Mouse (Mus musculus) stomach, embryonic 16.5 days (tissue): ENCODE measurements around the gene Cdkal1. TPM values are rescaled to one million over a fixed set of nuclear protein-coding genes. Genes with fewer than 3 reads are reported as not detected.

Experiments
- ATAC-seq: fragments of 200-750 bp; cut with Nextera tagmentation; 2 replicates; pipeline ENCODE4 v1.8.0; 2017; ENCODE audit warnings: moderate number of reproducible peaks, moderate TSS enrichment; ENCODE audit not compliant: insufficient read depth, low FRiP score
- H3K27ac ChIP-seq: fragments of 300-500 bp; sonication (generic); 2 replicates; pipeline ENCODE4 v1.5.1; 2014; ENCODE audit warnings: low read length
- H3K27me3 ChIP-seq: fragments of 300-500 bp; sonication (generic); 2 replicates; pipeline ENCODE4 v1.6.1; 2014; ENCODE audit warnings: low read length, control low read depth, mixed read lengths; ENCODE audit not compliant: control insufficient read depth, insufficient read depth
- H3K36me3 ChIP-seq: fragments of 300-500 bp; sonication (generic); 2 replicates; pipeline ENCODE4 v1.6.1; 2014; ENCODE audit warnings: low read length; ENCODE audit not compliant: control insufficient read depth, insufficient read depth
- H3K4me1 ChIP-seq: fragments of 300-500 bp; sonication (generic); 2 replicates; pipeline ENCODE4 v1.6.1; 2014; ENCODE audit warnings: low read length, control low read depth, mixed read lengths; ENCODE audit not compliant: control insufficient read depth, insufficient read depth
- H3K4me2 ChIP-seq: fragments of 300-500 bp; sonication (generic); 2 replicates; pipeline ENCODE4 v1.6.1; 2014; ENCODE audit warnings: low read depth, low read length, mixed read lengths
- H3K4me3 ChIP-seq: fragments of 300-500 bp; sonication (generic); replicated peaks from 2 replicates; pipeline ENCODE4 v1.5.1; 2014; ENCODE audit warnings: mild to moderate bottlenecking, low read length
- H3K9ac ChIP-seq: fragments of 300-500 bp; sonication (generic); 2 replicates; pipeline ENCODE4 v1.6.1; 2014; ENCODE audit warnings: low read length
- H3K9me3 ChIP-seq: fragments of 300-500 bp; sonication (generic); replicated peaks from 2 replicates; pipeline ENCODE4 v1.6.1; 2016; ENCODE audit warnings: low read length, control low read depth; ENCODE audit not compliant: control insufficient read depth
- WGBS: fragments of 180-500 bp; shearing (Covaris S2); extraction: QIAGEN DNeasy Blood & Tissue Kit; methylation state at CpG from one replicate; pipeline ENCODE4 v1.1.7; 2014; 5-methylcytosine and 5-hydroxymethylcytosine counted together
- polyA plus RNA-seq: library from polyadenylated mRNA; unstranded; fragments of >200 nt; fragmentation: Nextera tagmentation; extraction: Ambion mirVana; gene quantifications from 2 replicates; pipeline ENCODE4 v1.2.1, GENCODE M21; 2015

The Cdkal1 gene
- polyA plus RNA-seq, 1 experiment from 2014 or later = 29.8 TPM

GRCm38 (mm10) chr13:29615081-29615480, 240.4 kb downstream of the Cdkal1 start:
- Histone ChIP-seq H3K4me1 (peaks cover 4% of the 10 kb centered on the region; the same call in 1 of the 2 replicates), H3K4me2 (no peak overlapping the region), H3K9me3 (no peaks in the 10 kb centered on the region), H3K27ac (no peak overlapping the region), H3K4me3 (no peak overlapping the region), H3K27me3 (no peaks in the 10 kb centered on the region), H3K36me3 (no peaks in the 10 kb centered on the region), H3K9ac (no peak overlapping the region)
- ATAC-seq = no peak
- 83% methylated on average over 7 of the region's 7 CpGs for WGBS

- Histone ChIP-seq H3K4me1 (peaks cover 4% of the 10 kb centered on the region; the same call in 1 of the 2 replicates), H3K4me3 (no peak overlapping the region), H3K4me2 (no peak overlapping the region), H3K27ac (no peak overlapping the region), H3K9ac (no peak overlapping the region), H3K36me3 (no peaks in the 10 kb centered on the region), H3K9me3 (no peaks in the 10 kb centered on the region), H3K27me3 (no peaks in the 10 kb centered on the region)
- 39% methylated on average over 13 of the region's 13 CpGs for WGBS
- ATAC-seq = no peak
Observed at GRCm38 (mm10) chr13:29610051-29610931, 245.2 kb downstream of the Cdkal1 start.

GRCm38 (mm10) chr13:29609441-29609840, 246.0 kb downstream of the Cdkal1 start:
- no peak overlapping the region for H3K9ac ChIP-seq
- H3K27me3 ChIP-seq = no peaks in the 10 kb centered on the region
- H3K27ac ChIP-seq = no peak overlapping the region
- 64% methylated on average over 5 of the region's 5 CpGs for WGBS
- peaks cover 4% of the 10 kb centered on the region; the same call in 1 of the 2 replicates for H3K4me1 ChIP-seq
- no peak overlapping the region for H3K4me3 ChIP-seq
- no peak for ATAC-seq
- no peaks in the 10 kb centered on the region for H3K9me3 ChIP-seq
- no peak overlapping the region for H3K4me2 ChIP-seq
- no peaks in the 10 kb centered on the region for H3K36me3 ChIP-seq

- Histone ChIP-seq H3K36me3 (no peaks in the 10 kb centered on the region), H3K9ac (no peak overlapping the region), H3K4me3 (no peak overlapping the region), H3K9me3 (no peaks in the 10 kb centered on the region; the same call in 1 of the 2 replicates), H3K4me2 (no peak overlapping the region), H3K27me3 (no peaks in the 10 kb centered on the region), H3K27ac (no peak overlapping the region), H3K4me1 (no peaks in the 10 kb centered on the region)
- ATAC-seq = no peak
- WGBS = 32% methylated on average over 6 of the region's 7 CpGs
Observed at GRCm38 (mm10) chr13:29604241-29604640, 251.2 kb downstream of the Cdkal1 start.

- ATAC-seq = no peak
- Histone ChIP-seq H3K4me3 (no peak overlapping the region), H3K27ac (no peak overlapping the region), H3K9me3 (no peaks in the 10 kb centered on the region; the same call in 1 of the 2 replicates), H3K4me2 (no peak overlapping the region), H3K27me3 (no peaks in the 10 kb centered on the region), H3K9ac (no peak overlapping the region), H3K4me1 (no peaks in the 10 kb centered on the region), H3K36me3 (no peaks in the 10 kb centered on the region)
- WGBS = 77% methylated on average over 6 of the region's 6 CpGs
Observed at GRCm38 (mm10) chr13:29603597-29603996, 251.9 kb downstream of the Cdkal1 start.

- no peak overlapping the region for H3K4me3 ChIP-seq
- no peaks in the 10 kb centered on the region for H3K36me3 ChIP-seq
- ATAC-seq = no peak
- 78% methylated on average over 2 of the region's 2 CpGs for whole genome bisulfite sequencing
- no peak overlapping the region for H3K4me2 ChIP-seq
- H3K9me3 ChIP-seq = no peaks in the 10 kb centered on the region; the same call in 1 of the 2 replicates
- no peaks in the 10 kb centered on the region for H3K4me1 ChIP-seq
- no peaks in the 10 kb centered on the region for H3K27me3 ChIP-seq
- H3K9ac ChIP-seq = no peak overlapping the region
- no peak overlapping the region for H3K27ac ChIP-seq
Observed at GRCm38 (mm10) chr13:29601033-29601432, 254.4 kb downstream of the Cdkal1 start.

GRCm38 (mm10) chr13:29599646-29600045, 255.8 kb downstream of the Cdkal1 start:
- H3K36me3 ChIP-seq = no peaks in the 10 kb centered on the region
- H3K9ac ChIP-seq = no peak overlapping the region

GRCm38 (mm10) chr13:29596735-29597134, 258.7 kb downstream of the Cdkal1 start:
- no peak for ATAC-seq
- no peak overlapping the region for H3K4me2 ChIP-seq
- H3K27me3 ChIP-seq = no peaks in the 10 kb centered on the region
- WGBS = 52% methylated on average over 3 of the region's 3 CpGs
- no peaks in the 10 kb centered on the region for H3K4me1 ChIP-seq
- peaks cover 3% of the 10 kb centered on the region; the same call in 1 of the 2 replicates for H3K9me3 ChIP-seq
- no peaks in the 10 kb centered on the region for H3K36me3 ChIP-seq
- no peak overlapping the region for H3K9ac ChIP-seq
- no peak overlapping the region for H3K27ac ChIP-seq
- no peak overlapping the region for H3K4me3 ChIP-seq

More at GRCm38 (mm10) chr13:29599646-29600045, 255.8 kb downstream of the Cdkal1 start:
- no peaks in the 10 kb centered on the region for H3K27me3 ChIP-seq
- no peak overlapping the region for H3K4me2 ChIP-seq
- H3K27ac ChIP-seq = no peak overlapping the region
- WGBS = 63% methylated on average over 2 of the region's 2 CpGs
- no peak for ATAC-seq
- no peaks in the 10 kb centered on the region; the same call in 1 of the 2 replicates for H3K9me3 ChIP-seq
- H3K4me3 ChIP-seq = no peak overlapping the region
- H3K4me1 ChIP-seq = no peaks in the 10 kb centered on the region

GRCm38 (mm10) chr13:29593096-29593495, 262.4 kb downstream of the Cdkal1 start:
- Histone ChIP-seq H3K9ac (no peak overlapping the region), H3K4me2 (no peak overlapping the region), H3K4me1 (no peaks in the 10 kb centered on the region), H3K36me3 (no peaks in the 10 kb centered on the region), H3K4me3 (no peak overlapping the region), H3K9me3 (peaks cover 3% of the 10 kb centered on the region; the same call in 1 of the 2 replicates), H3K27ac (no peak overlapping the region), H3K27me3 (no peaks in the 10 kb centered on the region)
- 96% methylated on average over 3 of the region's 3 CpGs for WGBS
- ATAC-seq = no peak
